Mouse (Mus musculus): ENCODE results near the gene Irak2. TPM values are rescaled to one million over a fixed set of nuclear protein-coding genes. Genes with fewer than 3 reads are reported as not detected.

Irak2 gene
- total RNA-seq, 2 experiments from 2014 or later: 3.0 to 4.7 TPM

- no peak for DNase-seq
These were observed 934 bp downstream of the Irak2 start for GRCm38 (mm10) chr6:113639201-113639600.

GRCm38 (mm10) chr6:113642605-113643004, 4.3 kb downstream of the Irak2 start:
- no peak for DNase-seq

- DNase-seq: no peak
These were observed 4.8 kb downstream of the Irak2 start for GRCm38 (mm10) chr6:113643021-113643420.

GRCm38 (mm10) chr6:113643967-113644366, 5.7 kb downstream of the Irak2 start:
- DNase-seq: no peak

GRCm38 (mm10) chr6:113644808-113645207, 6.5 kb downstream of the Irak2 start:
- peak; percentile 61 for DNase-seq

- DNase-seq: no peak
These were observed 11.3 kb downstream of the Irak2 start for GRCm38 (mm10) chr6:113649346-113650196.

- no peak for DNase-seq
These were observed 12.0 kb downstream of the Irak2 start for GRCm38 (mm10) chr6:113650197-113650640.

GRCm38 (mm10) chr6:113651626-113652025, 13.4 kb downstream of the Irak2 start:
- DNase-seq: no peak

- DNase-seq: no peak
These were observed 15.3 kb downstream of the Irak2 start for GRCm38 (mm10) chr6:113653551-113653950.

GRCm38 (mm10) chr6:113654102-113654501, 15.8 kb downstream of the Irak2 start:
- no peak for DNase-seq

GRCm38 (mm10) chr6:113654753-113655397, 16.6 kb downstream of the Irak2 start:
- DNase-seq: no peak

GRCm38 (mm10) chr6:113655475-113655874, 17.2 kb downstream of the Irak2 start:
- no peak for DNase-seq

- no peak for DNase-seq
These were observed 18.6 kb downstream of the Irak2 start for GRCm38 (mm10) chr6:113656847-113657246.

- peak; percentile 34 for DNase-seq
These were observed 20.0 kb downstream of the Irak2 start for GRCm38 (mm10) chr6:113658226-113658625.

- DNase-seq: no peak
These were observed 21.6 kb downstream of the Irak2 start for GRCm38 (mm10) chr6:113659648-113660491.

GRCm38 (mm10) chr6:113660492-113661352, 22.5 kb downstream of the Irak2 start:
- DNase-seq: no peak

GRCm38 (mm10) chr6:113661353-113662241, 23.3 kb downstream of the Irak2 start:
- no peak for DNase-seq

- no peak for DNase-seq
These were observed 24.9 kb downstream of the Irak2 start for GRCm38 (mm10) chr6:113662964-113663700.

- DNase-seq: no peak
These were observed 26.0 kb downstream of the Irak2 start for GRCm38 (mm10) chr6:113664305-113664704.

All from gastrocnemius, postnatal 25 days (tissue).